Mouse (Mus musculus) MEL (cell line): ENCODE data around the gene Zbtb1.

Experiments used
- CTCF ChIP-seq, 3 experiments: IDR thresholded peaks in 2 of 3; conservative IDR thresholded peaks in 1 of 3; 2 replicates each; pipeline ENCODE4 v1.5.1; 2011 to 2012; ENCODE audit warnings: low read length in 3 of 3, low read depth in 2 of 3, mild to moderate bottlenecking in 2 of 3, improper control_type of control experiment in 1 of 3, inconsistent platforms in 1 of 3, mixed read lengths in 1 of 3, moderate library complexity in 1 of 3; ENCODE audit not compliant: control insufficient read depth in 1 of 3, insufficient read depth in 1 of 3, poor library complexity in 1 of 3, severe bottlenecking in 1 of 3
- GATA1 ChIP-seq: IDR thresholded peaks from 2 replicates; pipeline ENCODE4 v1.6.1; 2011; ENCODE audit warnings: low read depth, low read length, improper control_type of control experiment
- KAT2A ChIP-seq: conservative IDR thresholded peaks from 2 replicates; pipeline ENCODE4 v1.6.1; 2012; ENCODE audit warnings: low read depth, low read length, improper control_type of control experiment, inconsistent platforms
- POLR2A ChIP-seq, 2 experiments: IDR thresholded peaks; 2 replicates each; pipeline ENCODE4 v1.6.1; 2011 to 2012; ENCODE audit warnings: low read length in 2 of 2, mild to moderate bottlenecking in 2 of 2, control low read depth in 1 of 2, improper control_type of control experiment in 1 of 2, low read depth in 1 of 2, moderate library complexity in 1 of 2; ENCODE audit not compliant: control insufficient read depth in 1 of 2, insufficient read depth in 1 of 2, poor library complexity in 1 of 2
- RCOR1 ChIP-seq: IDR thresholded peaks from 2 replicates; pipeline ENCODE4 v1.6.1; 2012; ENCODE audit warnings: low read depth, mild to moderate bottlenecking, inconsistent platforms, low read length, improper control_type of control experiment
- TAL1 ChIP-seq: IDR thresholded peaks from 2 replicates; pipeline ENCODE4 v1.6.1; 2012; ENCODE audit warnings: mild to moderate bottlenecking, inconsistent platforms, low read length, moderate library complexity, mixed read lengths

- TF ChIP-seq TAL1 (no peak), KAT2A (no peak), POLR2A (IDR thresholded peaks at IDR 0.05; ENCODE audit: control insufficient read depth in 1 of 2, insufficient read depth in 1 of 2, low read depth in 1 of 2, low read length in 2 of 2, poor library complexity in 1 of 2) (no peak), GATA1 (no peak), RCOR1 (no peak), CTCF (IDR thresholded peaks at IDR 0.05 in 2 of 3, conservative IDR thresholded peaks at IDR 0.05 in 1 of 3; ENCODE audit: control insufficient read depth in 1 of 3, insufficient read depth in 1 of 3, low read depth in 2 of 3, low read length in 3 of 3, poor library complexity in 1 of 3, severe bottlenecking in 1 of 3) (no peak)
Observed at GRCm38 (mm10) chr12:76431431-76431830, 61.4 kb downstream of the Zbtb1 start.
